Mouse (Mus musculus): ENCODE measurements at regions not wholly inside any gene's neighbourhood (a gene's known extent, or its start where the extent isn't known, plus 50 kb on each side); places are given as distances from the start of the nearest gene placed in this dataset.
"Not testable (repeated sequence)": the region's sequence is repeated elsewhere in the genome, so short reads cannot be mapped to it uniquely, and the experiment has no call there.

DNA sequence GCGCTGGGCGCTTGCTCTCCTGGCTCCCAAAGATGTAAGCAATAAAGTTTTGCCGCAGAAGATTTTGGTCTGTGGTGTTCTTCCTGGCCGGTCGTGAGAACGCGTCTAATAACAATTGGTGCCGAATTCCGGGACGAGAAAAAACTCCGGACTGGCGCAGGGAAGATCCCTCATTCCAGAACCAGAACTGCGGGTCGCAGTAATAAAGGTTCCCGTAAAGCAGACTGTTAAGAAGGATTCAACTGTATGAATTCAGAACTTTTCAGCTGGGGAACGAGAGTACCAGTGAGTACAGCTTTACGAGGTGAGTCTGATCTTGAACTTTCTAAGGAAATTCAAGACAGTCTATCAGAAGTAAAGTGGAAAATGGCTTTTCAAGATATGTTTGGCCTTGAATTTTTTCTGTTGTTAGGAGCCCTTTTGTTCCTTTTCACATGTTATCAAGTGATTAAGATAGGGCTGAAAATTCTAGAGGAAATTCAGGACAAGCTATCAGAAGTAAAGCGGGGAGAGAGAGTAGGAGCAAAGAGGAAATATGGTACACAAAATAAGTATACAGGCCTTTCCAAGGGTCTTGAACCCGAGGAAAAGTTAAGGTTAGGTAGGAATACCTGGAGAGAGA lies 76.4 kb downstream of the Dusp6 start:
- not testable (repeated sequence) for H3K9ac ChIP-seq (ENCODE audit: low read length); DNase-seq (ENCODE audit: low spot score, missing footprints); H3K27ac ChIP-seq (ENCODE audit: low read depth, low read length); H3K9me3 ChIP-seq (ENCODE audit: control insufficient read depth, low read length); H3K4me2 ChIP-seq; H3K4me1 ChIP-seq (ENCODE audit: control insufficient read depth, insufficient read depth, low read length); H3K4me3 ChIP-seq (ENCODE audit: low read depth, low read length); H3K27me3 ChIP-seq (ENCODE audit: control insufficient read depth, insufficient read depth, low read length); H3K36me3 ChIP-seq (ENCODE audit: control insufficient read depth, insufficient read depth, low read length); ATAC-seq (ENCODE audit: low FRiP score)
- WGBS, result 90% methylated on average over 8 of the region's 19 CpGs

DNA sequence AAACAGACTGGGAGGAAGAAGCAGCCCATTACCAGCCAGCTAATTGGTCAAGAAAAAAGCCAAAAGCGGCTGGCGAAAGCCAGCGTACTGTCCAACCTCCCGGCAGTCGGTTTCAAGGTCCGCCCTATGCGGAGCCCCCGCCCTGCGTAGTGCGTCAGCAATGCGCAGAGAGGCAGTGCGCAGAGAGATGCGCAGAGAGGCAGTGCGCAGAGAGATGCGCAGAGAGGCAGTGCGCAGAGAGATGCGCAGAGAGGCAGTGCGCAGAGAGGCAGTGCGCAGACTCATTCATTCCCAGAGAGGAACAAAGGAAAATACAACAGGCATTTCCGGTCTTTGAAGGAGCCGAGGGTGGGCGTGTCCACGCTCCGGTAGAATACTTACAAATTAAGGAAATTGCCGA lies 77.0 kb downstream of the Dusp6 start:
- not testable (repeated sequence) for H3K36me3 ChIP-seq (ENCODE audit: control insufficient read depth, insufficient read depth, low read length); DNase-seq (ENCODE audit: low spot score, missing footprints); H3K4me2 ChIP-seq; H3K4me3 ChIP-seq (ENCODE audit: low read depth, low read length); H3K9ac ChIP-seq (ENCODE audit: low read length); H3K27ac ChIP-seq (ENCODE audit: low read depth, low read length); ATAC-seq (ENCODE audit: low FRiP score); H3K27me3 ChIP-seq (ENCODE audit: control insufficient read depth, insufficient read depth, low read length); H3K9me3 ChIP-seq (ENCODE audit: control insufficient read depth, low read length); H3K4me1 ChIP-seq (ENCODE audit: control insufficient read depth, insufficient read depth, low read length)
- no CpG with 5 or more reads among the region's 25 CpGs for WGBS

DNA sequence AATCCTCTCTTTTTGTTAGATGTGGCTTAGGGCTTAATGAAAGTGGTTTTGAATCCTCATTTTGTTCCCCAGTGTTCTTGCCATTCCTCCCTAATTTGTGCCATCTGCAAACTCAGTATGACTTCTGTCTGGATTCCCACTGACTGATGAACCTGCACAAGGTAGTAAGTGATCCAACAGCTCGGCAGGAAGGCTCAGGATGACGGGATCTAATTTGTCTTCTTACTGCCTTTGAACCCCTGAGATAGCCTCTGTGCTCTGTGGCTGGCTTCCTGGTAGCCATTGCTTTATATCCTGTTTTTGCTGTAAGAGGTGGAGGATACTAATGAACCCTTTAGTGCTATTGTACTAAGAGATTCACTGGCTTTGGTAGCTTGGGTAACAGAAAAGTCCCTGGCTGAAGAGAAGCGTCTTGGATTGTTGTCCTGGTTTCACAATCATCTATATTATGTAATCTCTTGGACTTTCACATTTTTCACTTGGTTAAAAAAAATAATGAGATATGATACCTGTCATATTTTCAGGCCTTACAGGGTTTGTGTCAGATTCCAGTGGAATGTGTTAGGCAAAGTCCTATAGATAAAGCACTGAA lies 86.2 kb downstream of the Dusp6 start:
- Histone ChIP-seq H3K9ac (ENCODE audit: low read length) (no peak overlapping the region), H3K4me1 (ENCODE audit: control insufficient read depth, insufficient read depth, low read length) (no peaks in the 10 kb centered on the region), H3K27me3 (ENCODE audit: control insufficient read depth, insufficient read depth, low read length) (no peaks in the 10 kb centered on the region), H3K36me3 (ENCODE audit: control insufficient read depth, insufficient read depth, low read length) (no peaks in the 10 kb centered on the region), H3K27ac (ENCODE audit: low read depth, low read length) (no peak overlapping the region), H3K9me3 (ENCODE audit: control insufficient read depth, low read length) (no peaks in the 10 kb centered on the region), H3K4me2 (no peak overlapping the region), H3K4me3 (ENCODE audit: low read depth, low read length) (no peak overlapping the region)
- no peak for ATAC-seq (ENCODE audit: low FRiP score)
- 79% methylated on average over 3 of the region's 3 CpGs for WGBS
- DNase-seq (ENCODE audit: low spot score, missing footprints), result no peak

DNA sequence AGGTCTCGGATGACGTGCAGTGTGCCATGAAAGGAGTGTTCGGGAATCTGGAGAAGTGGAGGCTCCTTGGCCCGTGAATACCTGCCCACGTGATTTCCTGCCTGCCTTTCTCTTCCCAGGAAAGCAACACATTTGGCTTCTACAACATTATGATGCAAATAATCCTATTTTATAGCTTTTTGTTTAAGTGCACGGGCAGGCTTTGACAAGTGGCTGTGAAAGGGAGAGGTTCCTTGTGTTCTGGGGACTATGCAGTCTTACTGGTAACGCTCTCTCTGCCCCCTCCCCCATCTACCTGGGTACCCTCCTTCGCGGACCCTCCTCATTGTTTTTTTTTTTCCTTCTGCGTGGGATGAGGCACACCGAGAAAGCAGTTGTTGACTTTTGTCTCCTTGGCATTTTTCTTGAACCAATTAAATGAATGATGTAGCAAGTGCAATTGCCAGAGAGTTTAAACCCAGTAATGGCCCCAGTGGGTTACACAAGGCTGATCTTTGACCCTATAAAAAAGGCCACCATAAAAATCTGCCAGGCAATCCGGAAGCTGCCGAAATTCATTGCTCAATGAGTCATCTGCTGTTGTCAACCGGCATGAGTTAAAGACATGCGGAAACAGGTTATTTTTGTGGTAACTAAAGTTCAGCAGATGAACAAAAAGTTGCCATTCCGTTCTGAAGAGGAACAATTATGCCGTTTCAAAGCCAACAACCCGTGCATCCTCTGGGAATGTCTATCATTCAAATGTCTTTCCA lies 90.7 kb downstream of the Dusp6 start:
- Histone ChIP-seq H3K9me3 (ENCODE audit: control insufficient read depth, low read length) (no peaks in the 10 kb centered on the region), H3K4me2 (no peak overlapping the region), H3K4me1 (ENCODE audit: control insufficient read depth, insufficient read depth, low read length) (no peaks in the 10 kb centered on the region), H3K27ac (ENCODE audit: low read depth, low read length) (no peak overlapping the region), H3K9ac (ENCODE audit: low read length) (no peak overlapping the region), H3K36me3 (ENCODE audit: control insufficient read depth, insufficient read depth, low read length) (no peaks in the 10 kb centered on the region), H3K27me3 (ENCODE audit: control insufficient read depth, insufficient read depth, low read length) (no peaks in the 10 kb centered on the region), H3K4me3 (ENCODE audit: low read depth, low read length) (no peak overlapping the region)
- no peak for ATAC-seq (ENCODE audit: low FRiP score)
- no peak for DNase-seq (ENCODE audit: low spot score, missing footprints)
- 61% methylated on average over 18 of the region's 18 CpGs for WGBS

DNA sequence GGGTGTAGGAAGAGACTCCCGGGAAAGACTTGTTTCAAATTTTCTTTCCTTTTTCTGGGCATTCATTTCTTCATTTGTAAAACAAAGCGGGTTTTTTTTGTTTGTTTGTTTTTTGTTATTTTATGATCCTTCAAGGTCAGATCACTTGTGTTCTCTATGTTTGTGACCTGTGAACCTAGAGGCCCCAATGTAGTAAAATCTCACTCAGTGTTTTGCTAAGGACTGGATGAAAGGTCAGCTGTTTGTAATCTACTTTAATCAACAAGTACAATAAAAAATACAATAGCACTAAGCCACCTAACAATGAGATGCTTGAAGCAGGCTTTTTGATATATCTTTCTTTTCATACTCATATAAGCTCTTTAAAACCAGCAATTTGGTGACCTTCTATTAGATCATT lies 91.3 kb downstream of the Dusp6 start:
- 81% methylated on average over 2 of the region's 2 CpGs for WGBS
- no peaks in the 10 kb centered on the region for H3K9me3 ChIP-seq (ENCODE audit: control insufficient read depth, low read length)
- DNase-seq (ENCODE audit: low spot score, missing footprints) (no peak), ATAC-seq (ENCODE audit: low FRiP score) (no peak)
- H3K9ac ChIP-seq (ENCODE audit: low read length), result no peak overlapping the region
- H3K36me3 ChIP-seq (ENCODE audit: control insufficient read depth, insufficient read depth, low read length), result no peaks in the 10 kb centered on the region
- no peak overlapping the region for H3K4me3 ChIP-seq (ENCODE audit: low read depth, low read length)
- no peaks in the 10 kb centered on the region for H3K27me3 ChIP-seq (ENCODE audit: control insufficient read depth, insufficient read depth, low read length)
- H3K4me1 ChIP-seq (ENCODE audit: control insufficient read depth, insufficient read depth, low read length), result no peaks in the 10 kb centered on the region
- no peak overlapping the region for H3K27ac ChIP-seq (ENCODE audit: low read depth, low read length)
- no peak overlapping the region for H3K4me2 ChIP-seq

DNA sequence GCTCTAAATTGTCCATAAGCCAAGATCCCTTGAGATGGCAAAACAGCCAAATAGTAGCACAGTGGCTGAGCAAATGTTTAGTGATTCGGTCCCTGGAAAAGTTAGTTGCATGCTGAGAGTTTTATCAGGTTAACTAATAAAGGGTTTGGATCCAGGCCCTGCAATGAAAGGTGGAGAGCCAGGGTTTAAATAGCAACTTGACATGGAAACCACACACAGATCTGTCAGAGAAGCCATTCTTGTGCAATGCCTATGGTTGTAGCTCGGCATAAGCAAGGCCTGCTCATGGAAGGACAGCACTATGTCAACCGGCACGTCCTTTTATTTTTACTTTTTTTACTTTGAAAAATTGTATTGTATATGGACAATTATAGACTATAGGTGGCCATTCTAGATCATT lies 92.3 kb downstream of the Dusp6 start:
- ATAC-seq (ENCODE audit: low FRiP score), result no peak
- Histone ChIP-seq H3K4me3 (ENCODE audit: low read depth, low read length) (no peak overlapping the region), H3K4me2 (no peak overlapping the region), H3K4me1 (ENCODE audit: control insufficient read depth, insufficient read depth, low read length) (no peaks in the 10 kb centered on the region), H3K27ac (ENCODE audit: low read depth, low read length) (no peak overlapping the region), H3K27me3 (ENCODE audit: control insufficient read depth, insufficient read depth, low read length) (no peaks in the 10 kb centered on the region), H3K9ac (ENCODE audit: low read length) (no peak overlapping the region), H3K9me3 (ENCODE audit: control insufficient read depth, low read length) (no peaks in the 10 kb centered on the region), H3K36me3 (ENCODE audit: control insufficient read depth, insufficient read depth, low read length) (no peaks in the 10 kb centered on the region)
- DNase-seq (ENCODE audit: low spot score, missing footprints), result no peak
- WGBS, result 89% methylated on average over 4 of the region's 4 CpGs

DNA sequence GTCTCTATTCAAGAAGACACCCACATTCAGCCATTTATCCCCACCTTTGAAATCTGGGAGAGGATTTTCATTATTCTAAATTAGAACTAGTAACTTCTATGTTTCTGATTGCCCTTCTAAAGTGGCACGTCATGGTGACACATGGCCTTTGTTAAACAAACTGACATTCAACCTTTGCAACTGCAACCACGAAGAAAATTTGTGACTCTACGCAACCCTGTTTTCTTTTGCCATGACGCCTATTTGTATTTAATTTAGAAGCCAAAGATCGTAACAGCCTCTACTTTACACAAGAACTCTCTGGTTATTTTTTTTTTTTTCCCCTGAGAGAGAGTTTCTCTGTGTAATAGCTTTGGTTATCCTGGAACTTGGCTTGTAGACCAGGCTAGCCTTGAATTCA lies 93.2 kb downstream of the Dusp6 start:
- Histone ChIP-seq H3K4me3 (ENCODE audit: low read depth, low read length) (no peak overlapping the region), H3K27me3 (ENCODE audit: control insufficient read depth, insufficient read depth, low read length) (no peaks in the 10 kb centered on the region), H3K9me3 (ENCODE audit: control insufficient read depth, low read length) (no peaks in the 10 kb centered on the region), H3K27ac (ENCODE audit: low read depth, low read length) (no peak overlapping the region), H3K4me1 (ENCODE audit: control insufficient read depth, insufficient read depth, low read length) (no peaks in the 10 kb centered on the region), H3K9ac (ENCODE audit: low read length) (no peak overlapping the region), H3K4me2 (no peak overlapping the region), H3K36me3 (ENCODE audit: control insufficient read depth, insufficient read depth, low read length) (no peaks in the 10 kb centered on the region)
- 84% methylated on average over 5 of the region's 5 CpGs for WGBS
- no peak for DNase-seq (ENCODE audit: low spot score, missing footprints)
- no peak for ATAC-seq (ENCODE audit: low FRiP score)

DNA sequence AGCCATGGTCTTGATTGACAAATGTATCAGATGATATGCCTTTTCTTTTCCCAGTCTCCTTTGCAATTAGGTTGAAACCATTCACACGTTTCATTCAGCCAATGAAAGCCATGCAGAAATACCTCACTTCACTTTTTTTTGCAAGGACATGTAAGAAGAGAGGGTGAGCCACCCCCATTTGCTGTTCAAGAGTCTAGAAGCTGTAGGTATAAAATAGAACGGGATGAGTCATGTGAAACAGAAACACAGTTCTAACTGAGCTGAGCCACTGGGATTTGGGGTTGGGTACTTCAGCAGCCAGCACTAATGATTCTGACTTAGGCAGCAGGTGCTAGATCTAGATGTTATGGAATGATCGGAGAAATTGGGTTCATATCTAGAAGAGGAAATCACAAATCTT lies 93.9 kb downstream of the Dusp6 start:
- Histone ChIP-seq H3K36me3 (ENCODE audit: control insufficient read depth, insufficient read depth, low read length) (no peaks in the 10 kb centered on the region), H3K9ac (ENCODE audit: low read length) (no peak overlapping the region), H3K4me1 (ENCODE audit: control insufficient read depth, insufficient read depth, low read length) (no peaks in the 10 kb centered on the region), H3K9me3 (ENCODE audit: control insufficient read depth, low read length) (no peaks in the 10 kb centered on the region), H3K27ac (ENCODE audit: low read depth, low read length) (no peak overlapping the region), H3K27me3 (ENCODE audit: control insufficient read depth, insufficient read depth, low read length) (no peaks in the 10 kb centered on the region), H3K4me3 (ENCODE audit: low read depth, low read length) (no peak overlapping the region), H3K4me2 (no peak overlapping the region)
- 82% methylated on average over 3 of the region's 3 CpGs for WGBS
- no peak for ATAC-seq (ENCODE audit: low FRiP score)
- no peak for DNase-seq (ENCODE audit: low spot score, missing footprints)

DNA sequence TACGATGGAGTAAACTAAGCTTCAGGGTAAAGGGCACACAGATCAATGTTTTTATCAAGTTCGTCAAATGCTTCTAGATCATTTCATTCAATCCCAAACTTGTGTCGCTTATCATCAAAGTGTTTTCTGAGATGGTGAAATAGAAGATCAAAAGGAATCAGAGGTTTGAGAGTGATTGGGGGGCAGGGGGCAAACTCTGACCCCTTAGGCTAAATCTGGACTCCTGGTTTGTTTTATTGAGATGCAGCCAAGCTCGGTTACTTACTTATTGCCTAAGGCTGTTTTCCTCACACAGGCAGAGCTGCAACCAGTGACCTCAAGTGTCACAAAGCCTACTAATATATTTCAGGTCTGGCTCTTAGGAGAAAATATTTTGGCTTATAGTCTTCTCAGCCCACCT lies 94.3 kb downstream of the Dusp6 start:
- DNase-seq (ENCODE audit: low spot score, missing footprints) (no peak), ATAC-seq (ENCODE audit: low FRiP score) (no peak)
- WGBS, result 73% methylated on average over 4 of the region's 4 CpGs
- no peak overlapping the region for H3K4me2 ChIP-seq
- no peak overlapping the region for H3K9ac ChIP-seq (ENCODE audit: low read length)
- H3K4me1 ChIP-seq (ENCODE audit: control insufficient read depth, insufficient read depth, low read length), result no peaks in the 10 kb centered on the region
- H3K27me3 ChIP-seq (ENCODE audit: control insufficient read depth, insufficient read depth, low read length), result no peaks in the 10 kb centered on the region
- H3K36me3 ChIP-seq (ENCODE audit: control insufficient read depth, insufficient read depth, low read length), result no peaks in the 10 kb centered on the region
- no peak overlapping the region for H3K4me3 ChIP-seq (ENCODE audit: low read depth, low read length)
- H3K9me3 ChIP-seq (ENCODE audit: control insufficient read depth, low read length), result no peaks in the 10 kb centered on the region
- H3K27ac ChIP-seq (ENCODE audit: low read depth, low read length), result no peak overlapping the region
